Mouse (Mus musculus): ENCODE results near the gene Pnpla2.
A peak's percentile ranks its signal among the peaks of the same experiment; 100 is the strongest.

DNA sequence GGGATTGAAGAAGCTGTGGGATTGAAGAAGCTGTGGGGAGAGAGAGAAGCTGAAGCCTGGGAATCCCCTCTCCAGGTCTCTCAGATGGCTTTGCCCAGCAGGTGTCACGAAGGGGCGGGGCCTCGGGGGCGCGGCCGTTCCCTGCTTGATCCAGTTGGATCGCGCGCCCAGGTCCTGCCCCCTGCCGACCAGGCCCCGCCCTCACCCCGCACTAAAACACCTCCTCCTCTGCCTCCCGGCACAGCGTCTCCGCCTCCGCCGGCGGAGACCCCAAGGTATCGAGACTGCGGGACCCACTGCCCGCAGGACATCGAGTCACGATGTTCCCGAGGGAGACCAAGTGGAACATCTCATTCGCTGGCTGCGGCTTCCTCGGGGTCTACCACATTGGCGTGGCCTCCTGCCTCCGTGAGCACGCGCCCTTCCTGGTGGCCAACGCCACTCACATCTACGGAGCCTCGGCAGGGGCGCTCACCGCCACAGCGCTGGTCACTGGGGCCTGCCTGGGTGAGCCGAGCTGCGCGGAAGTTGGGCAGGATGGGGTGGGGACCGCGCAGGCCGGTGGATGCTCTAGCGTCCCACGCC, at the start of gene Pnpla2:
- TF ChIP-seq CTCF (IDR thresholded peaks at IDR 0.05; ENCODE audit: control insufficient read depth, insufficient read depth, low read length) (0 out of 2 replicates have a peak, but pooled peaks have one; percentile 0), POLR2A (IDR thresholded peaks at IDR 0.05; ENCODE audit: borderline replicate concordance, control insufficient read depth, low read depth, low read length) (peak; percentile 94)

All from bone marrow, adult 2 months (tissue).